10 mouse cellular contexts compared by ENCODE assay signal in the genomic region with DNA sequence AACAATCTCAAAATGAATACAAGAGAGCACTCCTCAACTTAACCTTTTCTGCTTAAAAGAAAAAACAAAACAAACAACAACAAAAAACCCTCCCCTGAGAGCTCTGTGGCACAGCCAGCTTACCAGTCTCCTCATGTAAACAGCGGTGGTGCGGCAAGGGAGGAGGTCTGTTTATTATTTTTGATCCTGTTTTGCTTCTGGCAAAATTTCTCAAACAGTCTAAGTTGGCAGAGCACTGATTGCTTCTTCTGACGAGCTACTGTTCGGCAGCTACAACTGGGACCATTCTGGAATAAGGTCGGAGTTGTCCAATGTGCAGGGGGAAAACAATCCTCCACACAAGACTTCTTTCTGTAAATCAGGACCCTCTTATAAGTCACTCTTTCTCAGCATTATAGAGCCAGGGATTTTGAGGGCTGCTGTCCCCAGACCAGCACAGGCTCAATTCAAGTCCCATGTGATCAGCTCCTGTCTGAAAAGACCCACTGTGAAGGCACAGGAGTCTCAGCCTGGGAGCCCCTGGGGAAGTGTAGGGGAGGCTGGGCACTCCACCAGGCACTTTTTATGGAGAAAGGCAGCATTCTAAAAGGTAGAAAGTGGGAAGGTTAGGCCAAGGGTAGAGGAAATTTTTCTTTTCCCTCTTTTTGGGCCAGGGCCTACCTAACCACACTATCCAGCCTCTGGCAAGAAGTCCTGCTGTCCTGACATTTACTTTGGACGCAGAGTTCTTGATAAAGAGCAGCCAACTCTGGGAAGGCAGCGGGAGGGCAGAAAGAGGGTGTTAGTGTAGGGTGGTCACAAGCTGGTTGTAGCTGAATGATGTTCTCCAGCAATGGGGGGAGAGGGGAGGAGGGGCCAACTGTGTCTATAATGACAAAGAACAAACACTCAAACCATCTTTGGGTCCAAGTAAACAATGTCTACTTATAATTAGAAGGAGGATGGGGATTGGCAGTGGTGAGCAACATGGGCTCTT. TPM values are rescaled to one million over a fixed set of nuclear protein-coding genes. Genes with fewer than 3 reads are reported as not detected.
DNase-seq lines count a peak whose midpoint lies in the region; ATAC-seq and TF ChIP-seq lines count a peak whose summit lies in the region.
"Had no signal": no experiment of that assay in that cellular context is flagged by ENCODE, and none has a peak within 500 bp of the region (broad histone marks: within the 10 kb centered on the region; RNA-seq: fewer than 3 reads in every experiment).

No protein-coding gene starts in this region.

- 40% methylated on average over 7 of the region's 7 CpGs for WGBS in lung, embryonic 15.5 days
- whole genome bisulfite sequencing in stomach, embryonic 16.5 days, result 53% methylated on average over 7 of the region's 7 CpGs
- WGBS in thymus, adult 2 months, result 92% methylated on average over 7 of the region's 7 CpGs

- no peaks in the 10 kb centered on the region for H3K36me3 ChIP-seq in lung, embryonic 15.5 days
- no peaks in the 10 kb centered on the region for H3K36me3 ChIP-seq in stomach, embryonic 16.5 days (ENCODE audit: control insufficient read depth, insufficient read depth, low read length)
- no peaks in the 10 kb centered on the region for H3K36me3 ChIP-seq in thymus, adult 2 months (ENCODE audit: control insufficient read depth, insufficient read depth, low read length)

- no peak for TF ChIP-seq CTCF in gastrocnemius, adult 2 months (IDR thresholded peaks at IDR 0.05)
- TF ChIP-seq CTCF in thymus, adult 2 months (IDR thresholded peaks at IDR 0.05; ENCODE audit: borderline replicate concordance, control insufficient read depth, extremely low read depth, insufficient read depth, low read length, poor library complexity), result no peak

- H3K4me1 ChIP-seq in lung, embryonic 15.5 days, result peaks cover 36% of the 10 kb centered on the region
- H3K4me1 ChIP-seq in stomach, embryonic 16.5 days (ENCODE audit: control insufficient read depth, insufficient read depth, low read length), result peaks cover 17% of the 10 kb centered on the region; the same call in 1 of the 2 replicates
- H3K4me1 ChIP-seq in thymus, adult 2 months (replicated peaks; ENCODE audit: control insufficient read depth, insufficient read depth, low read length), result no peaks in the 10 kb centered on the region

- no peak for TF ChIP-seq POLR2A in thymus, adult 2 months (IDR thresholded peaks at IDR 0.05; ENCODE audit: control insufficient read depth, extremely low read depth, insufficient read depth, low read length, poor library complexity)

- DNase-seq in gastrocnemius, adult 2 months, result no peak
- no peak for DNase-seq in gastrocnemius, postnatal 36 days
- DNase-seq in lung, postnatal 25 days (ENCODE audit: low spot score), result no peak
- peak; percentile 17 for DNase-seq in heart, postnatal 25 days (ENCODE audit: low spot score)
- no peak for DNase-seq in thymus, adult 2 months
- DNase-seq: adrenal gland, adult 8-10 months; cerebellum, adult 8-10 months had no signal

- intact Hi-C loops in gastrocnemius, adult 2 months (cut with DNase I), result no loop called here
- intact Hi-C loops in gastrocnemius, postnatal 36 days (cut with DNase I), result no loop called here
- intact Hi-C loops in heart, postnatal 25 days (cut with DNase I), result no loop called here

- no peak for ATAC-seq in lung, embryonic 15.5 days (ENCODE audit: borderline replicate concordance, extremely low read depth, low FRiP score, low TSS enrichment)
- ATAC-seq in stomach, embryonic 16.5 days (ENCODE audit: insufficient read depth, low FRiP score), result no peak
- ATAC-seq in monocyte, adult 5-6 weeks (replicated peaks; ENCODE audit: insufficient number of reproducible peaks, low FRiP score, low TSS enrichment, poor library complexity, severe bottlenecking), result no peak

- no peak overlapping the region for H3K9ac ChIP-seq in lung, embryonic 15.5 days
- H3K9ac ChIP-seq in stomach, embryonic 16.5 days (ENCODE audit: low read length), result no peak overlapping the region

- no peak overlapping the region for H3K4me2 ChIP-seq in lung, embryonic 15.5 days
- H3K4me2 ChIP-seq in stomach, embryonic 16.5 days (ENCODE audit: low read depth, low read length), result no peak overlapping the region

- no peaks in the 10 kb centered on the region for H3K9me3 ChIP-seq in lung, embryonic 15.5 days
- H3K9me3 ChIP-seq in stomach, embryonic 16.5 days (replicated peaks; ENCODE audit: control insufficient read depth, low read length), result no peaks in the 10 kb centered on the region

- H3K27ac ChIP-seq in gastrocnemius, adult 2 months, result peak overlapping the region; percentile 64
- peak overlapping the region; percentile 86 for H3K27ac ChIP-seq in lung, embryonic 15.5 days
- peak overlapping the region; percentile 43 for H3K27ac ChIP-seq in stomach, embryonic 16.5 days (ENCODE audit: low read length)
- H3K27ac ChIP-seq in thymus, adult 2 months (ENCODE audit: control insufficient read depth, insufficient read depth, low read length), result no peak overlapping the region

- no peak overlapping the region for H3K4me3 ChIP-seq in gastrocnemius, adult 2 months
- no peak overlapping the region for H3K4me3 ChIP-seq in lung, embryonic 15.5 days
- H3K4me3 ChIP-seq in stomach, embryonic 16.5 days (replicated peaks; ENCODE audit: low read length), result no peak overlapping the region
- H3K4me3 ChIP-seq in thymus, adult 2 months (ENCODE audit: control insufficient read depth, insufficient read depth, low read length), result no peak overlapping the region

- H3K27me3 ChIP-seq in lung, embryonic 15.5 days, result no peaks in the 10 kb centered on the region
- no peaks in the 10 kb centered on the region for H3K27me3 ChIP-seq in stomach, embryonic 16.5 days (ENCODE audit: control insufficient read depth, insufficient read depth, low read length)
- H3K27me3 ChIP-seq in thymus, adult 2 months (ENCODE audit: control insufficient read depth, insufficient read depth, low read length), result no peaks in the 10 kb centered on the region

RNA-seq across cellular contexts. Expression of a gene that starts 58.9 kb away (rescaled TPM):
- 1 to 10 TPM; 6.7 to 7.4 TPM for total RNA-seq in gastrocnemius, adult 2 months (2021)
- 1 to 10 TPM; 5.9 to 6.1 TPM for total RNA-seq in gastrocnemius, postnatal 36 days (2021)
- 16.4 and 18.0 TPM in 2 replicates for polyA plus RNA-seq in lung, embryonic 15.5 days (2015; fragmentation: Nextera tagmentation; extraction: Ambion mirVana)
- 10 to 100 TPM; 18.4 to 22.4 TPM for total RNA-seq in heart, postnatal 25 days (2021)
- polyA plus RNA-seq in stomach, embryonic 16.5 days (2015; fragmentation: Nextera tagmentation; extraction: Ambion mirVana), result 17.3 and 19.1 TPM in 2 replicates
- total RNA-seq in monocyte, adult 5-6 weeks (2017), result not detected in 3 replicates
- 1.4 and 1.9 TPM in 2 replicates for polyA plus RNA-seq in thymus, adult 2 months (2012; rRNA removed)
